Mouse (Mus musculus): Measurements from ENCODE around the gene Uchl5.

DNA sequence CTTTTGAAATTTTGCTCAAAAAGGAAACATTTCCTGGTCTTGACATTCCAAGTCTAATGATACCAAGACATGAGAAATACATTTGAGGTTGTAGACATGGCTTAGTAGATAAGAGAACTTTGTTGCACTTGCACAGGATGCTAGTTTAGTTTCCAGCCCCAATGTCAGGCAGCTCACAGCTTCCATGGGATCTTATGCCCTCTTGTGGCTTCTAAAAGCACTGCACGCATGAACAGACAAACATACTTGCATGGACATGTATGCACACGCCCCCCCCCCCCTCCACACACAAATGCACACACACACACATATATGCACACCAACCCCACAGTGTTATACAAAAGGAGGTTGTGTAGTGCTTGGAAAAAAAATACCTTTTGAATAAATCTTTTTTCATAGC lies 46.2 kb upstream of the Uchl5 start:
- TF ChIP-seq CTCF (IDR thresholded peaks at IDR 0.05): peak; percentile 50
- TF ChIP-seq EP300 (IDR thresholded peaks at IDR 0.05; ENCODE audit: insufficient read depth, low read depth, low read length): no peak
